Mouse (Mus musculus) G1E-ER4 (cell line): ENCODE measurements around the gene Hjurp. TPM values are rescaled to one million over a fixed set of nuclear protein-coding genes. Genes with fewer than 3 reads are reported as not detected.

Experiments used
- GATA1 ChIP-seq: IDR thresholded peaks from one replicate; pipeline ENCODE4 v1.8.0; 2012; ENCODE audit warnings: low read length, inconsistent platforms
- polyA plus RNA-seq: library from polyadenylated mRNA; stranded (reverse); fragments of >175 nt; gene quantifications from 2 replicates; pipeline ENCODE4 v1.2.3, GENCODE M21; 2012

Gene Hjurp
- polyA plus RNA-seq, 1 experiment, result 76.4 TPM

DNA sequence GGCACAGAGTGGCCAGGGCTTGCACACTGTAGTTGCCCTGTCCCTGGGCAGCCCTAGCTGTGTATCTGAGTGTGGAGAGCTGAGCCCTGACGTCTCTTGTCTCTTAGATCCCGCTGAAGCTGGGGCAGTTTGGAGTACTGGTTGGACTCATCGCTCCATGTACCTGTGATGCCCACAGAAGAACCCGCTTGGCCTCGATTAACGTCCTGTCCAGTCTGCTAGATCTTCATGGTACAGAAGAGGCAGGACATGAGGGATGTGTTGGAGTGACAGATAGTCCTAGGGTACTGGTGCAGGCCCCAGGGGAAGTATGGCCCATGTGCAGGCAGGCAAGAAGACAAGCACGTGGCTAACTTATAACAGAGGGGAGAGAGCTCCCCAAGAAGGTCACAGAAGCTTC, 27.8 kb downstream of the Hjurp start:
- TF ChIP-seq GATA1, result no peak

GRCm38 (mm10) chr1:88248658-88249057, 28.8 kb downstream of the Hjurp start:
- no peak for TF ChIP-seq GATA1

- TF ChIP-seq GATA1, result no peak
These were observed 29.8 kb downstream of the Hjurp start for GRCm38 (mm10) chr1:88247660-88248059.

GRCm38 (mm10) chr1:88246386-88246785, 31.0 kb downstream of the Hjurp start:
- no peak for TF ChIP-seq GATA1

- TF ChIP-seq GATA1, result no peak
These were observed 31.6 kb downstream of the Hjurp start for GRCm38 (mm10) chr1:88245881-88246280.

DNA sequence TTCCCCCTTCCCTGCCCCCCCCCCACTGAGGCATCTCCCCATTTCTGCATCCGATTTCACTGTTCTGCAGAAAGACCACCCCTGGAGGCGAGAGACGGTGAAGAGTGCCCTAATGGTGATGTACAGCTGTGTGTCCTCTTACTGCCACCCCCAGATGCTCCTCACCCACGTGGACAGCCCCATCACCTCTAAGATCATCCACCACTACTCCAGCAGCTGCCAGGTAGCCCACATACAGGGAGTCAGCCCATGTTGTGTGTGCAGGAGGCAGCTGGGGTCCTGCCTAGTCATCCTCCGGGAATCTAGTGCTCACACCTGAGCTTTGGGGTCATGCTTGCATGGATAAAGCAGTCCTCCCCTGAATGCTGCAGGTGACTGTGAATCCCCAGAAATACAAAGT, 33.6 kb downstream of the Hjurp start:
- no peak for TF ChIP-seq GATA1

- TF ChIP-seq GATA1, result no peak
These were observed 36.9 kb downstream of the Hjurp start for GRCm38 (mm10) chr1:88240579-88240978.

- no peak for TF ChIP-seq GATA1
These were observed 37.4 kb downstream of the Hjurp start for GRCm38 (mm10) chr1:88240072-88240471.

DNA sequence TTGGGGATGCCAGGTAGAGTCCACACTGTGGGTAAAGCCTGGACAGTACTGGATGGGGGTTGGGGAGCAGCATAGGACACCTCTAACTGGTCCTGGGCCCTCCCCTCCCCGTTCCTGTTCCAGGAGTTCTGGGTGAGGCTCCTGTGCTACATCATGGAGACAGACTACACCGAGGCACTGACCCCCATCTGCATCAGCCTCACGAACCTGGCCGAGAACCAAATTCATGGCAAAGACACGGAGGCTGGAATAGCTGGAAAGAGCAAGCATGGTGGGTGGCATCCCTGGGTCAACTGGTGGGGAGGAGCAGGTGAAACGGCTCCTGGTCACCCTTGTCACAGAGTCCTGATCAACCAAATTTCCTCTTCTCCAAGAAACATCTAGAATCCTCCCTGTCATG, 38.7 kb downstream of the Hjurp start:
- TF ChIP-seq GATA1, result no peak

GRCm38 (mm10) chr1:88237311-88237710, 40.1 kb downstream of the Hjurp start:
- no peak for TF ChIP-seq GATA1

- TF ChIP-seq GATA1, result no peak
These were observed 41.5 kb downstream of the Hjurp start for GRCm38 (mm10) chr1:88235894-88236415.

DNA sequence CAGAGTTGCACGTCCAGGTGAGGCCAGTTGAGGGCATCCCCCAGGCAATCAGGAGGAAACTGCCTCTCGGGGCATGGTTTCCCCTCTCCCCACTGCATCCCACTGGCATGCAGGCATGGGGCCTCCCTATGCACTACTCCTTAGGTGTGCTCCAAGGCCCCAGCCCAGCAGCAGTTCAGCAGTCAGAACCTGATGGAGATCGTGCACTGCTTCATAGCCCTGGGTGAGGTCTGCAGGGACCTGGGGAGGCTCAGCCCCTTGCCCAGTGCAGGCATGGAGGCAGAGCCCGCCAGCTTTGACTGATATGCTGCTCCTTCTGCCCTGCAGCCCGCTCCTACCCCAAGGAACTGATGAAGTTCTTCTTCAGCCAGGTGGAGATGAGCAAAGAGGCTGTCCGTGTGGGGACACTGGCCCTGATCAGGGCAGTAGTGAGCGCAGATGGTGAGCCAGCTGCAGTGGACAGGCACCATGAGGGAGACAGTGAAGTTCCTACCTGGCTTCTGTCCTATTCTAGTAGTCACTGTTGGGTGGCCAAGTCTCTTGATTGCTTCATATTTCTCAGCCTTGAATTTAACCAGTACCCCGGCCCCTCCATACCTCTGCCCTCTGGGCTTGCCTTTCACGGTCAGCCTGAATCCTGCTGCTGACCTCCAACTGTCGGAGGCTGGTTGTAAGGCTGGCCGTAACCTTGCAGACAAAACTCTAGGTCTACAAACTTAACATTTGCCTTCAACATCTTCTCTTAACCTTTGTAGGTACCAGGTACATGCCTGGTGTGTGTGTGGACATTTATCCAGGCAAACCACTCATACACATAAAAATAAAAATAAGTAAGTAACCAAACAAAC, 42.2 kb downstream of the Hjurp start:
- no peak for TF ChIP-seq GATA1

- no peak for TF ChIP-seq GATA1
These were observed 42.8 kb downstream of the Hjurp start for GRCm38 (mm10) chr1:88234646-88235045.

GRCm38 (mm10) chr1:88234248-88234610, 43.2 kb downstream of the Hjurp start:
- no peak for TF ChIP-seq GATA1

GRCm38 (mm10) chr1:88233421-88234247, 43.8 kb downstream of the Hjurp start:
- TF ChIP-seq GATA1, result no peak

DNA sequence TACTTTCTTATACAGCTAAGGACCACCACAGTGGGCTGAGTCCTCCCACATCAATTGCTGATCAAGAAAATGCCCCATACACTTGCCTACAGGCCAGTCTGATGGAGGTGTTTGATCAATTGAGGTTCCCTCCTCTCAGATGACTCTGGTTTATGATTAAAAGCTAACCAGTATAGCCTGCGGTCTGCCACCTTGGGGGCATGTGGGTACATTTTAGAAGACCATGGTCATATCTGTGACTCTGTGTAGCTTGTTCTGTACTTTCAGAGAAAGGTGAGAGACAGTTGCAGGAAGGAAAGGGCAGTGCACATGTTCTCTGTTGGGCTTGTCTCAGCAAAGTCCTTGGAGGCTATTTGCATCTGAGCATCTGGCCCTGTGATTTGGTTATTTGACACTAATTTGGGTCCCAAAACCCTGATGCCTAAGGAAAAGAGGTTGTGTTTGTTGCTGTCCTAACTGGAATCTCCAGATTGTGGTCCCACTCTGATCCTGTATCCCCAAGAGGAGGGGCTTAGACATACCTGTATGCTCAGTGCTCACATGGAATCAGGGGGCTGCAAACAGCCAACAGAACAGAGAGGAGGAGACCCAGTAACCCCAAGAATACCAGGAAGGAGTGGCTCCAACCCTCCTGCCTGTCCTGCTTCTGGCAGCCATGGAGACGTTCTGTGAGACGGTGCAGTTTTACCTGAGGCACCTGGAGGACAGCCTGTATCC, 44.6 kb downstream of the Hjurp start:
- TF ChIP-seq GATA1, result no peak
